Mouse (Mus musculus) embryo, embryonic 10.5 days (tissue): ENCODE measurements around the gene Arf1.

Source experiments
- DNase-seq: peaks from one replicate; pipeline ENCODE4 v3.0.0-alpha.2; 2015; ENCODE audit warnings: low spot score

Gene Arf1

GRCm38 (mm10) chr11:59191231-59192058, 36.6 kb downstream of the Arf1 start:
- DNase-seq: peak; percentile 92

- no peak for DNase-seq
Measured at GRCm38 (mm10) chr11:59187706-59188105, 40.4 kb downstream of the Arf1 start.

GRCm38 (mm10) chr11:59185490-59185889, 42.6 kb downstream of the Arf1 start:
- no peak for DNase-seq

GRCm38 (mm10) chr11:59183821-59184220, 44.2 kb downstream of the Arf1 start:
- DNase-seq: peak; percentile 58

- DNase-seq: no peak
Measured at GRCm38 (mm10) chr11:59182864-59183331, 45.2 kb downstream of the Arf1 start, which contains the start of gene Gjc2. TSS of gene Gjc2 (minus strand) at chr11:59183213.

- no peak for DNase-seq
Measured at GRCm38 (mm10) chr11:59176921-59177320, 51.1 kb downstream of the Arf1 start.

- DNase-seq: no peak
Measured at GRCm38 (mm10) chr11:59176475-59176874, 51.6 kb downstream of the Arf1 start.

- no peak for DNase-seq
Measured at GRCm38 (mm10) chr11:59174189-59174838, 53.8 kb downstream of the Arf1 start.

- no peak for DNase-seq
Measured at GRCm38 (mm10) chr11:59170549-59170948, 57.5 kb downstream of the Arf1 start.

GRCm38 (mm10) chr11:59169807-59170206, 58.3 kb downstream of the Arf1 start:
- no peak for DNase-seq

GRCm38 (mm10) chr11:59165616-59166241, 62.3 kb downstream of the Arf1 start:
- DNase-seq: no peak

- no peak for DNase-seq
Measured at GRCm38 (mm10) chr11:59164384-59164783, 63.7 kb downstream of the Arf1 start.

GRCm38 (mm10) chr11:59163255-59164236, 64.5 kb downstream of the Arf1 start, which contains the start of gene Iba57:
TSS of gene Iba57 (minus strand) at chr11:59163739.
- peak; percentile 98 for DNase-seq

GRCm38 (mm10) chr11:59162443-59163254, 65.4 kb downstream of the Arf1 start:
- no peak for DNase-seq
